Mouse (Mus musculus) regulatory T cell (primary cell): Measurements from ENCODE around the gene Tlk1.

Experiments used
- in situ Hi-C: fragments of 300-600 bp; cut with MboI, MseI; formaldehyde crosslinking; loops from one replicate; pipeline ENCODE4 v1.15.1; 2025; ENCODE audit warnings: high pct_unique_total_duplicates

The Tlk1 gene

GRCm38 (mm10) chr2:70688454-70689078 lies 137.0 kb downstream of the Tlk1 start:
- in situ Hi-C loops = no loop called here

GRCm38 (mm10) chr2:70682324-70682723 lies 143.2 kb downstream of the Tlk1 start:
- in situ Hi-C loops = no loop called here

- in situ Hi-C loops = no loop called here
These were observed 151.9 kb downstream of the Tlk1 start for GRCm38 (mm10) chr2:70673445-70674126.

- in situ Hi-C loops = no loop called here
These were observed 153.1 kb downstream of the Tlk1 start for GRCm38 (mm10) chr2:70672476-70672875.

GRCm38 (mm10) chr2:70669896-70670295 lies 155.6 kb downstream of the Tlk1 start:
- in situ Hi-C loops = no loop called here

GRCm38 (mm10) chr2:70669241-70669640 lies 156.3 kb downstream of the Tlk1 start:
- in situ Hi-C loops = no loop called here

GRCm38 (mm10) chr2:70667016-70667415 lies 158.5 kb downstream of the Tlk1 start:
- in situ Hi-C loops = no loop called here

- in situ Hi-C loops = no loop called here
These were observed 161.8 kb downstream of the Tlk1 start for GRCm38 (mm10) chr2:70663764-70664163.
